Mouse (Mus musculus) bone marrow, adult 2 months (tissue): ENCODE data around the gene Sprr3. TPM values are rescaled to one million over a fixed set of nuclear protein-coding genes. Genes with fewer than 3 reads are reported as not detected.

Experiments
- H3K27ac ChIP-seq: fragments of 200-500 bp; 2 replicates; pipeline ENCODE4 v1.5.1; 2012; ENCODE audit warnings: low read depth, mild to moderate bottlenecking, control low read depth, inconsistent platforms, low read length; ENCODE audit not compliant: control insufficient read depth, poor library complexity, insufficient read depth
- H3K4me1 ChIP-seq: fragments of 200-500 bp; 2 replicates; pipeline ENCODE4 v1.6.1; 2011; ENCODE audit warnings: low read length; ENCODE audit not compliant: control insufficient read depth, insufficient read depth
- H3K4me3 ChIP-seq: fragments of 200-500 bp; replicated peaks from 2 replicates; pipeline ENCODE3; 2011; ENCODE audit warnings: mild to moderate bottlenecking, low read depth, low read length, control low read depth; ENCODE audit not compliant: control insufficient read depth
- CTCF ChIP-seq: fragments of 200-500 bp; IDR thresholded peaks from 2 replicates; pipeline ENCODE4 v1.5.1; 2011; ENCODE audit warnings: low read length, control low read depth; ENCODE audit not compliant: control insufficient read depth, insufficient read depth
- POLR2A ChIP-seq: fragments of 200-500 bp; IDR thresholded peaks from 2 replicates; pipeline ENCODE4 v1.6.1; 2011; ENCODE audit warnings: low read depth, mild to moderate bottlenecking, control low read depth, low read length, borderline replicate concordance; ENCODE audit not compliant: control insufficient read depth
- WGBS: fragments of 180-500 bp; shearing (Covaris S2); methylation state at CpG from one replicate; pipeline ENCODE4 v1.1.7; 2018; 5-methylcytosine and 5-hydroxymethylcytosine counted together
- polyA plus RNA-seq: library from polyadenylated mRNA; stranded (reverse); fragments of >200 nt; gene quantifications from 2 replicates; pipeline ENCODE4 v1.2.4, GENCODE M21; 2011; ENCODE audit warnings: low replicate concordance; ENCODE audit not compliant: missing spikeins, insufficient read depth, insufficient read length

Gene Sprr3
- polyA plus RNA-seq, 1 experiment = not detected

DNA sequence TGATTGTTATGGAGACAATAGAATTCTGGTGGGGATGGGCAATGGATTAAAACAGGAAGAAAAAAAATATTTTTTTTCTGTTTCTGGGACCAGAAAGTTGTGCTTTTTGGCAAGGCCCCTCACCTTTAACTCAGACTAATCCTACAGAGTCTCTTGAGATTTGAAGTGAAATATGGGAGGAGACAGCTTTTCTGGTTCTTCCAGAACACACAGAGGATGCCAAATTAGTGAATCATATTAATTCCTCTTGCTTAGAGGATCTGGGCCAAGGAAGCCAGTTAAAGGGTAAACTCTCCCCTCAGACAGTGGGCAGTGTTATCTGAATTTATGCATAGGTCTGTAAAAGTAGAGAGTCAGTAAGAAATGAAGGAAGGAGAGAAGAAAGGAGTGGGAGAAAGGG is 8.9 kb upstream of the Sprr3 start:
- TF ChIP-seq CTCF (no peak), POLR2A (no peak)
- no peak overlapping the region for H3K4me3 ChIP-seq
- no peak overlapping the region for H3K27ac ChIP-seq
- H3K4me1 ChIP-seq = no peaks in the 10 kb centered on the region

GRCm38 (mm10) chr3:92466576-92466975 is 8.1 kb upstream of the Sprr3 start:
- WGBS = 83% methylated on average over 1 of the region's 1 CpGs
- Histone ChIP-seq H3K4me1 (no peaks in the 10 kb centered on the region), H3K27ac (no peak overlapping the region), H3K4me3 (no peak overlapping the region)
- TF ChIP-seq CTCF (no peak), POLR2A (no peak)

DNA sequence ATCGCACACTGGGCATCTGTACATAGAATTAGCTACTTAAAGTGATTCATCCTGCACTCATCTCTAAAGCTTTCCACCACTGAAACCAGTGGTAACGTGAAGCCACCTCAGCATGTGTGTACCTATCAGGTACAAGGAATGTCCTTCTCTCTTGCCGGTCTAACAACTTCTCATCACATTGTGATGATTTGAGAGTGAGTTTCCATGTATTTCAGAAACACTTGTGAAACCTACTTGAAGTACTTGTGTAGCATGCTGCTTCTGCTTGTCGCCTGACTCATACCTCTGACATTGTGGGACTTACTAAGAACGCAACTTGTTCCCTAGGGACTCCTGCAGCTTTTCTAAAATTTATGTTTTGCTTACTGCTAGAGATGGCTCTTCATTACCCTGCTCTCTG is 3.4 kb downstream of the Sprr3 start:
- no peak for TF ChIP-seq POLR2A
- TF ChIP-seq CTCF = no peak
- 78% methylated on average over 5 of the region's 5 CpGs for WGBS
- Histone ChIP-seq H3K4me1 (no peaks in the 10 kb centered on the region), H3K27ac (no peak overlapping the region), H3K4me3 (no peak overlapping the region)

- H3K4me3 ChIP-seq = no peak overlapping the region
- TF ChIP-seq CTCF (no peak), POLR2A (no peak)
- H3K27ac ChIP-seq = no peak overlapping the region
- no peaks in the 10 kb centered on the region for H3K4me1 ChIP-seq
- WGBS = 76% methylated on average over 3 of the region's 3 CpGs
These were observed 18.3 kb downstream of the Sprr3 start for GRCm38 (mm10) chr3:92440177-92440576.

DNA sequence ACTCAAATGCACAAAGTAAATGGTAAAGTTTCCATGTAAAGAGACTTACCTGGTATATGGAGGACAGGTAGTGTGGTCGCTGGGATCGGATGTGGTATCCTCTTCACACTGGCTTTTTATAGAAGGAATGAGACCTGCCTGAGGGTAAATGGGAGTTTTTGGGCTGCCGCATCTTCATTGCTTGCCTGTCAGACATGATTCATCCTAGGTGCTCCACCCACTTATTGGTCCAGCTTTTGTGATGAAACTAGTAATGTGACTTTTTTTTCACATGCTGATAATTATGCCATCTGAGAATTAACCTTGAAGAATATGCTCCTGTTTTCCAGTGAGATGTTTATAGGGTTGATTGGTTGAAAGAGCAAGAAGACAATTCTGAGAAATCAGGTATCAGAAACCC is 19.8 kb downstream of the Sprr3 start, which contains the start of gene Sprr1b:
Sprr1b (minus strand) TSS at position 101 of the 400 bp plus-strand sequence.
- Histone ChIP-seq H3K4me1 (no peaks in the 10 kb centered on the region), H3K27ac (no peak within 1 kb of the TSS), H3K4me3 (no peak within 1 kb of the TSS)
- WGBS = 84% methylated on average over 3 of the region's 3 CpGs
- TF ChIP-seq POLR2A (no peak), CTCF (no peak)

DNA sequence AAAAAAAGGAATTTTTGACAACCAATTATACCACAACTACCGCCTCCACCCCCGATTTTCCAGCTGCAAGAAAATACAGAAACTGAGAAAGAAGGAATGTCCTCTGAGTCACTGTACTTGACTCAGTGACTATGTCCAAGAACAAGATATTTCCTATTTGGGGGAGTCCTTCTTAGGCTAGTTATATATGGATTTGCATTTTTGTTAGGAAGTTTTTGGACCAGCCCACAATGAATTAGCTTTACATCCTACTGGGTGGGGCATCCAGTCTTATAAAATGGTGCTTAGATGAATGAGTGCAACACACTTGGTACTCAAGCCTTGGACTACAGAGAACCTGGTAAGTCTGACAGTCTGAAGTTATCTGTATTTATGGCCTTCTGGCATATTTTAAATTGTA is 26.2 kb downstream of the Sprr3 start, which contains the start of gene Sprr2k:
Sprr2k (plus strand) TSS at position 301 of the 400 bp plus-strand sequence.
- whole genome bisulfite sequencing = 75% methylated on average over 2 of the region's 2 CpGs
- Histone ChIP-seq H3K4me3 (no peak within 1 kb of the TSS), H3K4me1 (no peaks in the 10 kb centered on the region), H3K27ac (no peak within 1 kb of the TSS)
- TF ChIP-seq POLR2A = no peak
- TF ChIP-seq CTCF = no peak

DNA sequence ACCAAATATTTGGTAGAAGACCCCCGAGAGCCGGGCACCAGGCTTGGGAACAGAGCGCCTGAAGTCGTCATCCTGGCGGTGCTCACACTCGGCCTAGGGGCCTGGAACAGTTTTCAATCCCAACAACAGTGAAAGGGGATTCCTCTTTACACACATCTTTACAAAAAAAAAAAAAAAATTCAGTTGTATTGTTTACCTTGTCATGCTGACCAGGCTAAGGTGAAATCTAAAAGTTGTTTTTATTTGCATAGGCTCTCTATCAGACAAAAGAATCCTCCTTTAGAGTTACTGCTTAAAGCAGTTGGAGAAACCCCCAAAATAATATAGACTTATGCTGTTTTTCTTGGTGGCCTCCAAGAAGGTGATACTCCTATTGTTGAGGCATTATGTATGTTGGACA is 29.2 kb downstream of the Sprr3 start, which contains the start of gene Gm9774:
Gm9774 (minus strand) TSS at position 101 of the 400 bp plus-strand sequence.
- WGBS = 86% methylated on average over 6 of the region's 6 CpGs
- TF ChIP-seq CTCF (no peak), POLR2A (no peak)
- Histone ChIP-seq H3K4me3 (no peak within 1 kb of the TSS), H3K4me1 (no peaks in the 10 kb centered on the region), H3K27ac (no peak within 1 kb of the TSS)

GRCm38 (mm10) chr3:92417782-92418181 is 40.7 kb downstream of the Sprr3 start, which contains the start of gene Sprr2j-ps:
TSS of gene Sprr2j-ps (plus strand) at chr3:92418082.
- H3K27ac ChIP-seq = no peak within 1 kb of the TSS
- 84% methylated on average over 2 of the region's 2 CpGs for WGBS
- TF ChIP-seq POLR2A (no peak), CTCF (no peak)
- no peak within 1 kb of the TSS for H3K4me3 ChIP-seq
- no peaks in the 10 kb centered on the region for H3K4me1 ChIP-seq

GRCm38 (mm10) chr3:92407691-92408090 is 50.8 kb downstream of the Sprr3 start, which contains the start of gene Sprr2i:
TSS of gene Sprr2i (plus strand) at chr3:92407991.
- H3K4me3 ChIP-seq = no peak within 1 kb of the TSS
- 75% methylated on average over 2 of the region's 2 CpGs for WGBS
- TF ChIP-seq POLR2A (no peak), CTCF (no peak)
- H3K27ac ChIP-seq = no peak within 1 kb of the TSS
- no peaks in the 10 kb centered on the region for H3K4me1 ChIP-seq

Other genes with a start within 250 kb of the Sprr3 start
- gene Sprr2a1, start 242.9 kb downstream of the Sprr3 start, polyA plus RNA-seq = not detected in 2 replicates
- not detected in 2 replicates for gene Sprr2a2, start 242.8 kb downstream of the Sprr3 start, polyA plus RNA-seq
- gene Sprr2a3, start 173.3 kb downstream of the Sprr3 start, polyA plus RNA-seq = not detected in 2 replicates
- not detected in 2 replicates for gene Sprr2b, start 142.1 kb downstream of the Sprr3 start, polyA plus RNA-seq
- gene Sprr2d, start 119.6 kb downstream of the Sprr3 start, polyA plus RNA-seq = not detected in 2 replicates
- gene Sprr2e, start 106.6 kb downstream of the Sprr3 start, polyA plus RNA-seq = not detected in 2 replicates
- not detected in 2 replicates for gene Sprr2f, start 93.5 kb downstream of the Sprr3 start, polyA plus RNA-seq
- not detected in 2 replicates for gene Sprr2h, start 73.0 kb downstream of the Sprr3 start, polyA plus RNA-seq
- not detected in 2 replicates for gene Sprr2i, start 50.7 kb downstream of the Sprr3 start, polyA plus RNA-seq
- not detected in 2 replicates for gene Sprr2j-ps, start 40.6 kb downstream of the Sprr3 start, polyA plus RNA-seq
- gene Gm9774, start 29.3 kb downstream of the Sprr3 start, polyA plus RNA-seq = 36.1 and 44.7 TPM in 2 replicates
- not detected in 2 replicates for gene Sprr2k, start 26.1 kb downstream of the Sprr3 start, polyA plus RNA-seq
- not detected in 2 replicates for gene Sprr1b, start 19.9 kb downstream of the Sprr3 start, polyA plus RNA-seq
- gene Sprr1a, start 27.2 kb upstream of the Sprr3 start, polyA plus RNA-seq = not detected in 2 replicates
- not detected in 2 replicates for gene Sprr4, start 41.8 kb upstream of the Sprr3 start, polyA plus RNA-seq
- not detected in 2 replicates for gene 2310046K23Rik, start 75.8 kb upstream of the Sprr3 start, polyA plus RNA-seq
- not detected in 2 replicates for gene Ivl, start 115.0 kb upstream of the Sprr3 start, polyA plus RNA-seq
- not detected in 2 replicates for gene Smcp, start 130.3 kb upstream of the Sprr3 start, polyA plus RNA-seq
- gene 2210017I01Rik, start 148.8 kb upstream of the Sprr3 start, polyA plus RNA-seq = not detected in 2 replicates
- gene Lce6a, start 162.9 kb upstream of the Sprr3 start, polyA plus RNA-seq = not detected in 2 replicates
- not detected in 2 replicates for gene Lce1a1, start 189.6 kb upstream of the Sprr3 start, polyA plus RNA-seq
- not detected in 2 replicates for gene Lce1b, start 198.2 kb upstream of the Sprr3 start, polyA plus RNA-seq
- not detected in 2 replicates for gene Lce1a2, start 211.6 kb upstream of the Sprr3 start, polyA plus RNA-seq
- gene Lce1c, start 220.5 kb upstream of the Sprr3 start, polyA plus RNA-seq = not detected in 2 replicates
- not detected in 2 replicates for gene Lce1d, start 228.5 kb upstream of the Sprr3 start, polyA plus RNA-seq